Mouse (Mus musculus) CH12.LX (cell line): ENCODE results near the gene Macrod2. TPM values are rescaled to one million over a fixed set of nuclear protein-coding genes. Genes with fewer than 3 reads are reported as not detected.

Experiments
- DNase-seq: peaks from one replicate; pipeline ENCODE4 v3.0.0-alpha.2; 2013; ENCODE audit errors: extremely low read depth
- H3K27ac ChIP-seq: 2 replicates; pipeline ENCODE4 v1.5.1; 2012; ENCODE audit warnings: low read depth, mild to moderate bottlenecking, control low read depth, moderate library complexity; ENCODE audit not compliant: insufficient read depth
- H3K27me3 ChIP-seq: replicated peaks from 2 replicates; pipeline ENCODE3; 2012; ENCODE audit warnings: inconsistent platforms
- H3K36me3 ChIP-seq, 2 experiments: replicated peaks in 1 of 2; 2 replicates each; pipeline versions ENCODE3 to v1.6.1; 2012; ENCODE audit warnings: inconsistent platforms in 1 of 2, low read length in 1 of 2, mild to moderate bottlenecking in 1 of 2, mixed read lengths in 1 of 2, moderate library complexity in 1 of 2; ENCODE audit not compliant: control insufficient read depth in 1 of 2, insufficient read depth in 1 of 2
- H3K4me1 ChIP-seq, 2 experiments: 2 replicates each; pipeline ENCODE4 v1.6.1; 2012; ENCODE audit warnings: inconsistent platforms in 1 of 2, moderate library complexity in 1 of 2; ENCODE audit not compliant: insufficient read depth in 2 of 2, control insufficient read depth in 1 of 2
- H3K4me2 ChIP-seq: 2 replicates; pipeline ENCODE4 v1.6.1; 2012; ENCODE audit warnings: low read depth, mild to moderate bottlenecking, control low read depth; ENCODE audit not compliant: poor library complexity, insufficient read depth, severe bottlenecking
- H3K4me3 ChIP-seq, 3 experiments: fragments of 150-350 bp in 1 of 3; sonication (generic) in 1 of 3; replicated peaks in 1 of 3; 2 replicates each; pipeline versions ENCODE3 to v1.5.1; 2011 to 2012; ENCODE audit warnings: low read depth in 2 of 3, low read length in 2 of 3, mild to moderate bottlenecking in 2 of 3, moderate library complexity in 2 of 3, control low read depth in 1 of 3, improper control_type of control experiment in 1 of 3, inconsistent platforms in 1 of 3, mixed read lengths in 1 of 3; ENCODE audit not compliant: poor library complexity in 1 of 3
- H3K79me2 ChIP-seq: replicated peaks from 2 replicates; pipeline ENCODE4 v1.6.1; 2012; ENCODE audit warnings: mild to moderate bottlenecking, moderate library complexity; ENCODE audit not compliant: control insufficient read depth, poor library complexity, insufficient read depth, severe bottlenecking; ENCODE audit errors: extremely low read depth
- H3K9ac ChIP-seq: 2 replicates; pipeline ENCODE4 v1.6.1; 2012; ENCODE audit warnings: low read depth, mild to moderate bottlenecking, control low read depth, moderate library complexity; ENCODE audit not compliant: insufficient read depth
- H3K9me3 ChIP-seq: replicated peaks from 2 replicates; pipeline ENCODE3; 2012; ENCODE audit warnings: low read length, inconsistent platforms, mixed read lengths
- BHLHE40 ChIP-seq: IDR thresholded peaks from 2 replicates; pipeline ENCODE4 v1.6.1; 2011; ENCODE audit warnings: mild to moderate bottlenecking, low read depth, low read length, improper control_type of control experiment
- CHD1 ChIP-seq: IDR thresholded peaks from 2 replicates; pipeline ENCODE4 v1.6.1; 2012; ENCODE audit warnings: low read depth, low read length, improper control_type of control experiment, inconsistent platforms
- CTCF ChIP-seq, 2 experiments: IDR thresholded peaks in 1 of 2; conservative IDR thresholded peaks in 1 of 2; 2 replicates each; pipeline ENCODE4 v1.5.1; 2011 to 2012; ENCODE audit warnings: low read depth in 2 of 2, low read length in 2 of 2, improper control_type of control experiment in 1 of 2, inconsistent platforms in 1 of 2, mild to moderate bottlenecking in 1 of 2, moderate library complexity in 1 of 2
- E2F4 ChIP-seq: IDR thresholded peaks from 2 replicates; pipeline ENCODE4 v1.6.1; 2011; ENCODE audit warnings: low read depth, low read length, improper control_type of control experiment; ENCODE audit not compliant: insufficient replicate concordance
- ELF1 ChIP-seq: IDR thresholded peaks from 2 replicates; pipeline ENCODE4 v1.6.1; 2014; ENCODE audit warnings: low read depth, mild to moderate bottlenecking, inconsistent platforms, low read length, improper control_type of control experiment
- MAX ChIP-seq: IDR thresholded peaks from 2 replicates; pipeline ENCODE4 v1.6.1; 2011; ENCODE audit warnings: low read length, improper control_type of control experiment
- MAZ ChIP-seq: IDR thresholded peaks from 2 replicates; pipeline ENCODE4 v1.6.1; 2012; ENCODE audit warnings: low read depth, mild to moderate bottlenecking, inconsistent platforms, low read length, improper control_type of control experiment, moderate library complexity
- MXI1 ChIP-seq: IDR thresholded peaks from 2 replicates; pipeline ENCODE4 v1.6.1; 2011; ENCODE audit warnings: mild to moderate bottlenecking, low read depth, low read length, improper control_type of control experiment
- NRF1 ChIP-seq: IDR thresholded peaks from 2 replicates; pipeline ENCODE4 v1.6.1; 2014; ENCODE audit warnings: low read depth, mild to moderate bottlenecking, inconsistent platforms, low read length, improper control_type of control experiment, moderate library complexity
- RAD21 ChIP-seq: IDR thresholded peaks from 2 replicates; pipeline ENCODE4 v1.6.1; 2011; ENCODE audit warnings: low read depth, mild to moderate bottlenecking, low read length, improper control_type of control experiment, moderate library complexity
- RCOR1 ChIP-seq: conservative IDR thresholded peaks from 2 replicates; pipeline ENCODE4 v1.6.1; 2012; ENCODE audit warnings: low read depth, mild to moderate bottlenecking, inconsistent platforms, low read length, improper control_type of control experiment
- SIN3A ChIP-seq: IDR thresholded peaks from 2 replicates; pipeline ENCODE4 v1.6.1; 2012; ENCODE audit warnings: low read length, improper control_type of control experiment, inconsistent platforms
- SMC3 ChIP-seq: IDR thresholded peaks from 2 replicates; pipeline ENCODE4 v1.6.1; 2011; ENCODE audit warnings: low read depth, low read length, improper control_type of control experiment
- TBP ChIP-seq: conservative IDR thresholded peaks from 2 replicates; pipeline ENCODE4 v1.6.1; 2011; ENCODE audit warnings: low read depth, low read length, improper control_type of control experiment
- TCF12 ChIP-seq: IDR thresholded peaks from 2 replicates; pipeline ENCODE4 v1.6.1; 2014; ENCODE audit warnings: low read depth, mild to moderate bottlenecking, inconsistent platforms, low read length, improper control_type of control experiment
- USF1 ChIP-seq: IDR thresholded peaks from 2 replicates; pipeline ENCODE4 v1.6.1; 2014; ENCODE audit warnings: low read depth, mild to moderate bottlenecking, inconsistent platforms, low read length, improper control_type of control experiment
- ZKSCAN1 ChIP-seq: IDR thresholded peaks from 2 replicates; pipeline ENCODE4 v1.6.1; 2012; ENCODE audit warnings: low read depth, inconsistent platforms, low read length, improper control_type of control experiment, borderline replicate concordance
- ZNF384 ChIP-seq: IDR thresholded peaks from 2 replicates; pipeline ENCODE4 v1.6.1; 2012; ENCODE audit warnings: low read depth, low read length, improper control_type of control experiment, inconsistent platforms
- dilution Hi-C: fragments of 300-500 bp; cut with MboI; formaldehyde crosslinking; loops from 2 replicates; pipeline ENCODE4 v1.14.3; 2020; ENCODE audit warnings: low sequenced_read_pairs; ENCODE audit not compliant: extremely low pct_unique_long_range_greater_than_20kb, extremely low pct_ligation_motif_present
- in situ Hi-C: fragments of 300-500 bp; cut with MboI; formaldehyde crosslinking; loops from 3 replicates; pipeline ENCODE4 v1.14.3; 2019; ENCODE audit warnings: low sequenced_read_pairs, low pct_ligation_motif_present, low pct_unique_long_range_greater_than_20kb, mixed read lengths
- polyA plus RNA-seq: library from polyadenylated mRNA; unstranded; fragments of >175 nt; gene quantifications from 2 replicates; pipeline ENCODE4 v1.2.1, GENCODE M21; 2012; ENCODE audit warnings: low read depth; ENCODE audit not compliant: insufficient read length
- total RNA-seq, 2 experiments: library from RNA; depleted of rRNA; stranded (reverse); fragments of 300-350 nt in 1 of 2; fragments of >200 nt in 1 of 2; gene quantifications; 2 replicates each; pipeline ENCODE4 v1.2.3; 2012 to 2014

Gene Macrod2
- total and polyA plus RNA-seq, 3 experiments = not detected

DNA sequence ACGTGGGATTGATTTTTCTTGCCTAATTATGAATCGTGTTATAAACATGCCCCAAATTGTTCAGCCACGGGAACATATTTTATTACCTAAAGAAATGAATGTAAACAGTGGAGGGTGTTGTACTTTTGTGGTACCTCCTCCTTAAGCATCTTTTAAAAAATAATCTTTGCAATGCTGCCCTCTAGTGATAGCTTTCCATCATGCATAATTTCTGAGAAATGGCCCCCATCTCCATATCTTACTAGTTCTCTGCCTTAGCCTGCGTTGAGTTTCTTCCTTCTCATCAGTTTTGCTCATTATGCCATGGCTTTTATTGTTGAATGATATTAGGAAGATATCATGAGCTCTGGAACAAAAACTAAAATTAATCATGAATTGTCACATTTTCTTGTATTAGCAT is 32.2 kb downstream of the Macrod2 start:
- no peaks in the 10 kb centered on the region for H3K9me3 ChIP-seq
- no peaks in the 10 kb centered on the region for H3K27me3 ChIP-seq
- TF ChIP-seq MAX (no peak), MAZ (no peak), CTCF (conservative IDR thresholded peaks at IDR 0.05 in 1 of 2, IDR thresholded peaks at IDR 0.05 in 1 of 2; ENCODE audit: low read depth in 2 of 2, low read length in 2 of 2) (peak; percentile 21 to 78; a peak in 3 of 4 replicates), SMC3 (peak; percentile 57), RAD21 (peak; percentile 82), NRF1 (no peak)
- H3K79me2 ChIP-seq = no peaks in the 10 kb centered on the region
- DNase-seq = peak; percentile 70
- dilution Hi-C loops (no loop called here), in situ Hi-C loops (no loop called here)
- no peaks in the 10 kb centered on the region for H3K4me1 ChIP-seq
- no peak overlapping the region for H3K9ac ChIP-seq
- H3K27ac ChIP-seq = no peak overlapping the region
- no peak overlapping the region for H3K4me3 ChIP-seq
- no peaks in the 10 kb centered on the region for H3K36me3 ChIP-seq
- no peak overlapping the region for H3K4me2 ChIP-seq

DNA sequence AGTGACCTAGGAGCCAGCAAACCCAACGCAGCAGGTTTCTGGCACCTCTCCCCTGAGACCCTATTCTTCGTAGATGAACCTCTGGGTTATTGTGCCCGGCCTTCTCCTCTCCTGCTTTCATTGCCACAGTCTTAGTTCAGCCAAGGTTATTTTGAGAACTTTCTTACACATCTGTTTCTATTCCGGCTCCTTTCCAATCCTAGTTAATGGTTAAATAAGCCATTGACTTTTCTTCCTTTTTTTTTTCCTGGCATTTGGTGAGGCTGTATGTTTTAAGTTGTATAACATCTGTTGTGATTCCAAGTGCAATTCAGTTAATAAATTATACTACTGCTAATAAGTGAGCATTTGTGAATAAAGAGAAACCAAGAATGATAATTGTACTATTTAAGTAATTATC is 44.0 kb downstream of the Macrod2 start:
- Histone ChIP-seq H3K79me2 (no peaks in the 10 kb centered on the region), H3K9me3 (no peaks in the 10 kb centered on the region), H3K36me3 (no peaks in the 10 kb centered on the region), H3K27me3 (no peaks in the 10 kb centered on the region), H3K4me2 (no peak overlapping the region), H3K4me1 (0 out of 4 replicates have a peak, but pooled peaks cover 0 to 3% of the 10 kb centered on the region in 2 experiments), H3K9ac (no peak overlapping the region), H3K27ac (no peak overlapping the region), H3K4me3 (no peak overlapping the region)
- in situ Hi-C loops (no loop called here), dilution Hi-C loops (no loop called here)
- no peak for DNase-seq
- TF ChIP-seq SIN3A (no peak), MAZ (no peak), USF1 (no peak), ZNF384 (no peak), RCOR1 (no peak), ZKSCAN1 (no peak), BHLHE40 (no peak), TBP (no peak), MXI1 (no peak), ELF1 (no peak), CHD1 (no peak), TCF12 (no peak), CTCF (conservative IDR thresholded peaks at IDR 0.05 in 1 of 2, IDR thresholded peaks at IDR 0.05 in 1 of 2; ENCODE audit: low read depth in 2 of 2, low read length in 2 of 2) (no peak), E2F4 (no peak)
